Mouse (Mus musculus): Measurements from ENCODE around the gene Atg16l2. TPM values are rescaled to one million over a fixed set of nuclear protein-coding genes. Genes with fewer than 3 reads are reported as not detected.

The Atg16l2 gene
- polyA plus RNA-seq, 1 experiment from 2014 or later: 5.2 TPM

- no peaks in the 10 kb centered on the region for H3K27me3 ChIP-seq (replicated peaks; ENCODE audit: control insufficient read depth, insufficient read depth, low read length)
- peaks cover 29% of the 10 kb centered on the region; the same call in 1 of the 2 replicates for H3K36me3 ChIP-seq (ENCODE audit: control insufficient read depth, insufficient read depth)
- no peak for TF ChIP-seq CTCF (IDR thresholded peaks at IDR 0.05; ENCODE audit: low read depth)
- WGBS: 83% methylated on average over 7 of the region's 7 CpGs
- no peak overlapping the region for H3K4me3 ChIP-seq (ENCODE audit: low read depth, low read length)
- no peak overlapping the region for H3K4me2 ChIP-seq (replicated peaks; ENCODE audit: low read depth)
- no peaks in the 10 kb centered on the region for H3K4me1 ChIP-seq (replicated peaks; ENCODE audit: control insufficient read depth, insufficient read depth, low read length)
- no peaks in the 10 kb centered on the region for H3K9me3 ChIP-seq (ENCODE audit: control insufficient read depth)
- no peak for ATAC-seq
- no peak overlapping the region for H3K9ac ChIP-seq (ENCODE audit: low read depth, low read length)
- no peak overlapping the region for H3K27ac ChIP-seq (ENCODE audit: low read depth, low read length)
Measured at GRCm38 (mm10) chr7:101343135-101343534, 41.1 kb upstream of the Atg16l2 start.

- H3K9me3 ChIP-seq (ENCODE audit: control insufficient read depth): no peaks in the 10 kb centered on the region
- H3K4me1 ChIP-seq (replicated peaks; ENCODE audit: control insufficient read depth, insufficient read depth, low read length): no peaks in the 10 kb centered on the region
- H3K36me3 ChIP-seq (ENCODE audit: control insufficient read depth, insufficient read depth): peaks cover 29% of the 10 kb centered on the region; the same call in 1 of the 2 replicates
- no peak overlapping the region for H3K27ac ChIP-seq (ENCODE audit: low read depth, low read length)
- no peak overlapping the region for H3K4me2 ChIP-seq (replicated peaks; ENCODE audit: low read depth)
- no peak for TF ChIP-seq CTCF (IDR thresholded peaks at IDR 0.05; ENCODE audit: low read depth)
- H3K27me3 ChIP-seq (replicated peaks; ENCODE audit: control insufficient read depth, insufficient read depth, low read length): no peaks in the 10 kb centered on the region
- no peak for ATAC-seq
- no peak overlapping the region for H3K9ac ChIP-seq (ENCODE audit: low read depth, low read length)
- WGBS: 46% methylated on average over 6 of the region's 6 CpGs
- H3K4me3 ChIP-seq (ENCODE audit: low read depth, low read length): no peak overlapping the region
Measured at GRCm38 (mm10) chr7:101341405-101341804, 39.4 kb upstream of the Atg16l2 start.

- WGBS: 93% methylated on average over 3 of the region's 3 CpGs
- H3K4me3 ChIP-seq (ENCODE audit: low read depth, low read length): no peak overlapping the region
- no peak overlapping the region for H3K9ac ChIP-seq (ENCODE audit: low read depth, low read length)
- no peak for ATAC-seq
- TF ChIP-seq CTCF (IDR thresholded peaks at IDR 0.05; ENCODE audit: low read depth): no peak
- peaks cover 8% of the 10 kb centered on the region; the same call in 1 of the 2 replicates for H3K36me3 ChIP-seq (ENCODE audit: control insufficient read depth, insufficient read depth)
- no peaks in the 10 kb centered on the region for H3K4me1 ChIP-seq (replicated peaks; ENCODE audit: control insufficient read depth, insufficient read depth, low read length)
- no peak overlapping the region for H3K4me2 ChIP-seq (replicated peaks; ENCODE audit: low read depth)
- H3K27me3 ChIP-seq (replicated peaks; ENCODE audit: control insufficient read depth, insufficient read depth, low read length): no peaks in the 10 kb centered on the region
- no peak overlapping the region for H3K27ac ChIP-seq (ENCODE audit: low read depth, low read length)
- H3K9me3 ChIP-seq (ENCODE audit: control insufficient read depth): no peaks in the 10 kb centered on the region
Measured at GRCm38 (mm10) chr7:101337401-101337800, 35.4 kb upstream of the Atg16l2 start.

GRCm38 (mm10) chr7:101336686-101337085 is 34.6 kb upstream of the Atg16l2 start:
- Histone ChIP-seq H3K36me3 (ENCODE audit: control insufficient read depth, insufficient read depth) (peaks cover 5% of the 10 kb centered on the region; the same call in 1 of the 2 replicates), H3K27me3 (replicated peaks; ENCODE audit: control insufficient read depth, insufficient read depth, low read length) (no peaks in the 10 kb centered on the region), H3K27ac (ENCODE audit: low read depth, low read length) (no peak overlapping the region), H3K9ac (ENCODE audit: low read depth, low read length) (no peak overlapping the region), H3K4me1 (replicated peaks; ENCODE audit: control insufficient read depth, insufficient read depth, low read length) (no peaks in the 10 kb centered on the region), H3K9me3 (ENCODE audit: control insufficient read depth) (no peaks in the 10 kb centered on the region), H3K4me3 (ENCODE audit: low read depth, low read length) (no peak overlapping the region), H3K4me2 (replicated peaks; ENCODE audit: low read depth) (no peak overlapping the region)
- no peak for TF ChIP-seq CTCF (IDR thresholded peaks at IDR 0.05; ENCODE audit: low read depth)
- WGBS: 85% methylated on average over 3 of the region's 3 CpGs
- ATAC-seq: no peak

GRCm38 (mm10) chr7:101335228-101335627 is 33.2 kb upstream of the Atg16l2 start:
- WGBS: 82% methylated on average over 2 of the region's 2 CpGs
- Histone ChIP-seq H3K4me1 (replicated peaks; ENCODE audit: control insufficient read depth, insufficient read depth, low read length) (no peaks in the 10 kb centered on the region), H3K9me3 (ENCODE audit: control insufficient read depth) (no peaks in the 10 kb centered on the region), H3K27me3 (replicated peaks; ENCODE audit: control insufficient read depth, insufficient read depth, low read length) (no peaks in the 10 kb centered on the region), H3K4me3 (ENCODE audit: low read depth, low read length) (no peak overlapping the region), H3K9ac (ENCODE audit: low read depth, low read length) (no peak overlapping the region), H3K36me3 (ENCODE audit: control insufficient read depth, insufficient read depth) (peaks cover 5% of the 10 kb centered on the region; the same call in 1 of the 2 replicates), H3K4me2 (replicated peaks; ENCODE audit: low read depth) (no peak overlapping the region), H3K27ac (ENCODE audit: low read depth, low read length) (no peak overlapping the region)
- ATAC-seq: no peak
- TF ChIP-seq CTCF (IDR thresholded peaks at IDR 0.05; ENCODE audit: low read depth): no peak

GRCm38 (mm10) chr7:101332045-101332831 is 30.2 kb upstream of the Atg16l2 start:
- Histone ChIP-seq H3K36me3 (ENCODE audit: control insufficient read depth, insufficient read depth) (peaks cover 3% of the 10 kb centered on the region; the same call in 1 of the 2 replicates), H3K9me3 (ENCODE audit: control insufficient read depth) (no peaks in the 10 kb centered on the region), H3K4me3 (ENCODE audit: low read depth, low read length) (no peak overlapping the region), H3K4me2 (replicated peaks; ENCODE audit: low read depth) (no peak overlapping the region), H3K9ac (ENCODE audit: low read depth, low read length) (no peak overlapping the region), H3K4me1 (replicated peaks; ENCODE audit: control insufficient read depth, insufficient read depth, low read length) (no peaks in the 10 kb centered on the region), H3K27ac (ENCODE audit: low read depth, low read length) (no peak overlapping the region), H3K27me3 (replicated peaks; ENCODE audit: control insufficient read depth, insufficient read depth, low read length) (no peaks in the 10 kb centered on the region)
- no peak for TF ChIP-seq CTCF (IDR thresholded peaks at IDR 0.05; ENCODE audit: low read depth)
- ATAC-seq: no peak
- WGBS: 83% methylated on average over 5 of the region's 5 CpGs
